Mouse (Mus musculus) left cerebral cortex, postnatal 14 days (tissue): ENCODE data around the gene Msln. TPM values are rescaled to one million over a fixed set of nuclear protein-coding genes. Genes with fewer than 3 reads are reported as not detected.

Source experiments
- DNase-seq, 2 experiments: peaks; one replicate each; pipeline ENCODE4 v3.0.0; 2021 to 2022; ENCODE audit warnings: low spot score in 2 of 2, mixed read lengths in 1 of 2
- intact Hi-C: fragments of 180-260 bp; cut with DNase I; formaldehyde crosslinking; loops from one replicate; pipeline ENCODE4 v1.15.1; 2025
- long read RNA-seq, 2 experiments: library from polyadenylated mRNA; stranded (forward); transcript quantifications; one replicate each; pipeline ENCODE4 v2.0.0; 2021
- total RNA-seq, 2 experiments: library from RNA; stranded (reverse); gene quantifications; 2 replicates each; pipeline ENCODE4 v1.2.3; 2021

The Msln gene
- total RNA-seq, result 1 to 10 TPM; 6.2 to 6.5 TPM
- long read RNA-seq, experiment 1, partial matches to known transcripts, result 3 of 4 reads
- long read RNA-seq, experiment 1, other reads (novel, unspliced or antisense), result 0 of 4 reads
- long read RNA-seq, experiment 2, partial matches to known transcripts, result 1 of 6 reads
- long read RNA-seq, experiment 2, other reads (novel, unspliced or antisense), result 2 of 6 reads

- no peak for DNase-seq
- intact Hi-C loops, result no loop called here
These were observed at the start of gene Msln for GRCm38 (mm10) chr17:25754241-25754640. TSS of gene Msln (minus strand) at chr17:25754378.

- intact Hi-C loops, result no loop called here
- DNase-seq, result peak; percentile 85 to 96
These were observed 48.8 kb upstream of the Msln start for GRCm38 (mm10) chr17:25802825-25803517.

GRCm38 (mm10) chr17:25801029-25801428 lies 46.9 kb upstream of the Msln start:
- intact Hi-C loops, result loop anchor here (2.0 kb wide), 3 partner anchors 28 to 324 kb away; partner anchors contain the start of gene Narfl
- DNase-seq, result peak; percentile 78 to 80

GRCm38 (mm10) chr17:25796951-25797369 lies 42.8 kb upstream of the Msln start, which contains the start of gene Metrn:
TSS of gene Metrn (minus strand) at chr17:25797136.
- intact Hi-C loops, result loop anchor here (10.0 kb wide), 1 partner anchor 232 kb away; no protein-coding TSS in a partner anchor
- DNase-seq, result peak; percentile 57 to 76

GRCm38 (mm10) chr17:25796211-25796771 lies 42.1 kb upstream of the Msln start:
- intact Hi-C loops, result loop anchor here (10.0 kb wide), 1 partner anchor 231 kb away; no protein-coding TSS in a partner anchor
- DNase-seq, result no peak

GRCm38 (mm10) chr17:25795609-25796092 lies 41.5 kb upstream of the Msln start, which contains the start of gene AC134908.4:
TSS of gene AC134908.4 (minus strand) at chr17:25795659.
- peak; percentile 53 to 78 for DNase-seq
- intact Hi-C loops, result loop anchor here (10.0 kb wide), 1 partner anchor 231 kb away; no protein-coding TSS in a partner anchor

- no peak for DNase-seq
- intact Hi-C loops, result loop anchor here (10.0 kb wide), 1 partner anchor 230 kb away; no protein-coding TSS in a partner anchor
These were observed 40.8 kb upstream of the Msln start for GRCm38 (mm10) chr17:25794998-25795397.

GRCm38 (mm10) chr17:25794197-25794596 lies 40.0 kb upstream of the Msln start:
- intact Hi-C loops, result loop anchor here (10.0 kb wide), 1 partner anchor 229 kb away; no protein-coding TSS in a partner anchor
- DNase-seq, result no peak

- intact Hi-C loops, result loop anchor here (10.0 kb wide), 1 partner anchor 228 kb away; no protein-coding TSS in a partner anchor
- peak; percentile 80 for DNase-seq
These were observed 38.4 kb upstream of the Msln start, which contains the start of gene Fam173a for GRCm38 (mm10) chr17:25792615-25793014. TSS of gene Fam173a (minus strand) at chr17:25792901.

GRCm38 (mm10) chr17:25791843-25792527 lies 37.8 kb upstream of the Msln start:
- peak; percentile 80 to 86 for DNase-seq
- intact Hi-C loops, result loop anchor here (10.0 kb wide), 1 partner anchor 227 kb away; no protein-coding TSS in a partner anchor

GRCm38 (mm10) chr17:25791320-25791842 lies 37.2 kb upstream of the Msln start:
- peak in 1 of 2 experiments; percentile 55 for DNase-seq
- intact Hi-C loops, result loop anchor here (10.0 kb wide), 1 partner anchor 227 kb away; no protein-coding TSS in a partner anchor

GRCm38 (mm10) chr17:25786781-25787504 lies 32.8 kb upstream of the Msln start:
- intact Hi-C loops, result no loop called here
- DNase-seq, result no peak

- DNase-seq, result no peak
- intact Hi-C loops, result no loop called here
These were observed 32.1 kb upstream of the Msln start, which contains the start of gene Ccdc78 for GRCm38 (mm10) chr17:25786280-25786679. TSS of gene Ccdc78 (plus strand) at chr17:25786580.

- intact Hi-C loops, result no loop called here
- DNase-seq, result peak; percentile 97 to 98
These were observed 31.1 kb upstream of the Msln start, which contains the start of gene Haghl for GRCm38 (mm10) chr17:25785281-25785745. TSS of gene Haghl (minus strand) at chr17:25785673.

- intact Hi-C loops, result no loop called here
- DNase-seq, result no peak
These were observed 29.8 kb upstream of the Msln start for GRCm38 (mm10) chr17:25783861-25784574.

GRCm38 (mm10) chr17:25783086-25783485 lies 28.9 kb upstream of the Msln start:
- DNase-seq, result no peak
- intact Hi-C loops, result no loop called here

- intact Hi-C loops, result no loop called here
- no peak for DNase-seq
These were observed 27.2 kb upstream of the Msln start for GRCm38 (mm10) chr17:25781339-25781738.
